11 mouse cellular contexts compared by ENCODE assay signal in the genomic region with DNA sequence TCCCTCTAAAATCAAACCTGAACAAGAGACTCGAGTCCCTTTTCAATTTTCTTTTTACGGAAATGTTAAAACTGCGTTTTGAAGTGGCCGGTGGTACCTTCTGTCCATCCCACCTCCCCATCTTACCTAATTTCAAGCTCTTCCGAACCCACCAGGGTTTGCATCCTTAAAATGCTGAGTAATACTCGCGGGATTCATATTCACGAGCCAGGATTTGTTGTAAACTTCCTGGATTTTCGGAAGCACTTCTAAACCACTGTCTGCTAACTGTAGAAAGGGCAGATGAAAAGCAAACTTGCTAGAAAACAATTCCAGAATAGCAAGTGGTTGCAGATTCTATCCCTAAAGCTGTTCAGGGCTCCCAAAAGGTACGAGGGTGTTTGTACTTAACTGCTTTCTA. TPM values are rescaled to one million over a fixed set of nuclear protein-coding genes. Genes with fewer than 3 reads are reported as not detected.
DNase-seq lines count a peak whose midpoint lies in the region; ATAC-seq and TF ChIP-seq lines count a peak whose summit lies in the region.
"Had no signal": no experiment of that assay in that cellular context is flagged by ENCODE, and none has a peak within 500 bp of the region (broad histone marks: within the 10 kb centered on the region; RNA-seq: fewer than 3 reads in every experiment).

Gene Sall4, minus strand, starts transcription at position 362 of the 400 bp plus-strand sequence.

- 8% methylated on average over 10 of the region's 10 CpGs for WGBS in heart, embryonic 14.5 days
- WGBS in hindbrain, embryonic 14.5 days = 13% methylated on average over 10 of the region's 10 CpGs
- 11% methylated on average over 10 of the region's 10 CpGs for WGBS in midbrain, embryonic 12.5 days

- ATAC-seq in heart, embryonic 14.5 days (ENCODE audit: insufficient number of reproducible peaks, insufficient read depth, low FRiP score, low read depth) = no peak
- ATAC-seq in hindbrain, embryonic 14.5 days (ENCODE audit: low FRiP score) = no peak
- no peak for ATAC-seq in midbrain, embryonic 12.5 days (ENCODE audit: low FRiP score, low read depth)
- ATAC-seq in activated CD4-positive, CD25-positive, alpha-beta regulatory T cell, adult 4 months = no peak
- ATAC-seq: CD4-positive, CD25-positive, alpha-beta regulatory T cell, adult 4 months had no signal

- no peaks in the 10 kb centered on the region for H3K36me3 ChIP-seq in heart, embryonic 14.5 days (ENCODE audit: control insufficient read depth, insufficient read depth, low read length)
- H3K36me3 ChIP-seq in hindbrain, embryonic 14.5 days (replicated peaks; ENCODE audit: control insufficient read depth, insufficient read depth) = no peaks in the 10 kb centered on the region
- H3K36me3 ChIP-seq in midbrain, embryonic 12.5 days = no peaks in the 10 kb centered on the region

- no peak for TF ChIP-seq POLR2A in brain, embryonic 14.5 days (IDR thresholded peaks at IDR 0.05; ENCODE audit: borderline replicate concordance, extremely low read depth, insufficient read depth, insufficient read length, poor library complexity, severe bottlenecking)

- H3K27me3 ChIP-seq in heart, embryonic 14.5 days (ENCODE audit: control insufficient read depth, insufficient read depth, low read length) = peaks cover 62% of the 10 kb centered on the region
- H3K27me3 ChIP-seq in hindbrain, embryonic 14.5 days (ENCODE audit: control insufficient read depth, insufficient read depth, low read length) = peaks cover 42% of the 10 kb centered on the region
- H3K27me3 ChIP-seq in midbrain, embryonic 12.5 days = peaks cover 22% of the 10 kb centered on the region

- H3K27ac ChIP-seq in heart, embryonic 14.5 days (replicated peaks in 1 of 2; ENCODE audit: control insufficient read depth in 1 of 2, insufficient read depth in 1 of 2, low read depth in 2 of 2, low read length in 2 of 2) = peak within 1 kb of the TSS; percentile 43 to 68; a peak in 3 of 4 replicates
- no peak within 1 kb of the TSS for H3K27ac ChIP-seq in hindbrain, embryonic 14.5 days
- peak within 1 kb of the TSS; percentile 85 for H3K27ac ChIP-seq in midbrain, embryonic 12.5 days (replicated peaks)

- peaks cover 0 to 11% of the 10 kb centered on the region in 2 experiments; a peak in 3 of 4 replicates for H3K4me1 ChIP-seq in heart, embryonic 14.5 days (ENCODE audit: control insufficient read depth in 2 of 2, insufficient read depth in 2 of 2, low read length in 2 of 2)
- H3K4me1 ChIP-seq in hindbrain, embryonic 14.5 days (replicated peaks; ENCODE audit: control insufficient read depth, insufficient read depth, low read length) = peaks cover 19% of the 10 kb centered on the region
- peaks cover 51% of the 10 kb centered on the region for H3K4me1 ChIP-seq in midbrain, embryonic 12.5 days

- no peaks in the 10 kb centered on the region for H3K9me3 ChIP-seq in heart, embryonic 14.5 days (ENCODE audit: control insufficient read depth, low read length)
- H3K9me3 ChIP-seq in hindbrain, embryonic 14.5 days (ENCODE audit: control insufficient read depth, low read length) = no peaks in the 10 kb centered on the region
- H3K9me3 ChIP-seq in midbrain, embryonic 12.5 days = no peaks in the 10 kb centered on the region

- TF ChIP-seq CTCF in brain, embryonic 14.5 days (IDR thresholded peaks at IDR 0.05; ENCODE audit: borderline replicate concordance, extremely low read depth, insufficient read depth, insufficient read length) = no peak

- no peak for DNase-seq in heart, postnatal 4 days
- peak; percentile 14 for DNase-seq in brain, embryonic 14.5 days (ENCODE audit: low read depth)
- no peak for DNase-seq in hindbrain, embryonic 14.5 days (ENCODE audit: low spot score)
- no peak for DNase-seq in gastrocnemius, adult 18-20 months (ENCODE audit: low spot score)
- no peak for DNase-seq in left cerebral cortex, adult 9 months (ENCODE audit: low spot score in 2 of 2)
- DNase-seq: lung, postnatal 36 days; right cerebral cortex, postnatal 4 days had no signal

- peak within 1 kb of the TSS; percentile 95 for H3K4me2 ChIP-seq in heart, embryonic 14.5 days (ENCODE audit: low read length)
- peak within 1 kb of the TSS; percentile 92 for H3K4me2 ChIP-seq in hindbrain, embryonic 14.5 days (replicated peaks)
- peak within 1 kb of the TSS; percentile 91 for H3K4me2 ChIP-seq in midbrain, embryonic 12.5 days (replicated peaks)

- peak within 1 kb of the TSS; percentile 80 for H3K9ac ChIP-seq in heart, embryonic 14.5 days (ENCODE audit: low read length)
- peak within 1 kb of the TSS; percentile 62 for H3K9ac ChIP-seq in hindbrain, embryonic 14.5 days
- H3K9ac ChIP-seq in midbrain, embryonic 12.5 days (replicated peaks) = peak within 1 kb of the TSS; percentile 89

- peak within 1 kb of the TSS; percentile 67 to 70 for H3K4me3 ChIP-seq in heart, embryonic 14.5 days (ENCODE audit: control insufficient read depth in 1 of 2, insufficient read depth in 1 of 2, low read depth in 1 of 2, low read length in 2 of 2)
- peak within 1 kb of the TSS; percentile 48 for H3K4me3 ChIP-seq in hindbrain, embryonic 14.5 days (replicated peaks; ENCODE audit: low read length)
- peak within 1 kb of the TSS; percentile 81 for H3K4me3 ChIP-seq in midbrain, embryonic 12.5 days

RNA-seq across cellular contexts. Expression of gene Sall4, which starts in this region (rescaled TPM):
- 0.84 and 1.1 TPM in 2 replicates for polyA plus RNA-seq in heart, embryonic 14.5 days (2014; fragmentation: Nextera tagmentation; extraction: Ambion mirVana)
- total RNA-seq in heart, postnatal 4 days (2021) = 1 to 10 TPM; 1.1 to 1.5 TPM
- 1.0 and 1.2 TPM in 2 replicates for polyA plus RNA-seq in brain, embryonic 14.5 days (2012; rRNA removed)
- polyA plus RNA-seq in hindbrain, embryonic 14.5 days (2014; fragmentation: Nextera tagmentation; extraction: Ambion mirVana) = 0.37 and 1.7 TPM in 2 replicates
- 14.1 and 17.4 TPM in 2 replicates for polyA plus RNA-seq in midbrain, embryonic 12.5 days (2016; fragmentation: Nextera tagmentation; extraction: Ambion mirVana)
- 1 to 10 TPM; 2.4 to 3.0 TPM for total RNA-seq in gastrocnemius, adult 18-20 months (2021)
- polyA plus RNA-seq in activated CD4-positive, CD25-positive, alpha-beta regulatory T cell, adult 4 months (2017; shearing (Covaris generic)) = under 1 TPM in 1 of 2 experiments, not detected in 1; 0.17 TPM
